Mouse (Mus musculus) kidney, postnatal 10 days (tissue): Measurements from ENCODE around the gene Hoxa9.

Experiments used
- DNase-seq: peaks from one replicate; pipeline ENCODE4 v3.0.0; 2021; ENCODE audit warnings: mixed read lengths

Gene Hoxa9

GRCm38 (mm10) chr6:52230516-52231165, at the start of gene Hoxa9:
Gene Hoxa9 (minus strand): TSS chr6:52231089.
- DNase-seq: peak; percentile 86

- no peak for DNase-seq
These were observed 46.0 kb upstream of the Hoxa9 start for GRCm38 (mm10) chr6:52276920-52277319.

- DNase-seq: no peak
These were observed 45.5 kb upstream of the Hoxa9 start for GRCm38 (mm10) chr6:52276382-52276781.

GRCm38 (mm10) chr6:52275563-52276280, 44.8 kb upstream of the Hoxa9 start:
- DNase-seq: no peak

- no peak for DNase-seq
These were observed 43.7 kb upstream of the Hoxa9 start for GRCm38 (mm10) chr6:52274576-52274975.

- peak; percentile 22 for DNase-seq
These were observed 42.9 kb upstream of the Hoxa9 start for GRCm38 (mm10) chr6:52273656-52274280.

GRCm38 (mm10) chr6:52272766-52273655, 42.1 kb upstream of the Hoxa9 start:
- DNase-seq: no peak

- peak; percentile 80 for DNase-seq
These were observed 39.9 kb upstream of the Hoxa9 start for GRCm38 (mm10) chr6:52270494-52271480.

GRCm38 (mm10) chr6:52268756-52269155, 37.9 kb upstream of the Hoxa9 start:
- DNase-seq: no peak

- DNase-seq: no peak
These were observed 37.5 kb upstream of the Hoxa9 start for GRCm38 (mm10) chr6:52268341-52268740.

GRCm38 (mm10) chr6:52267691-52268090, 36.8 kb upstream of the Hoxa9 start:
- no peak for DNase-seq

- DNase-seq: no peak
These were observed 36.3 kb upstream of the Hoxa9 start for GRCm38 (mm10) chr6:52267221-52267620.

- DNase-seq: no peak
These were observed 35.7 kb upstream of the Hoxa9 start for GRCm38 (mm10) chr6:52266666-52266985.

GRCm38 (mm10) chr6:52265913-52266665, 35.2 kb upstream of the Hoxa9 start:
- DNase-seq: no peak

- no peak for DNase-seq
These were observed 34.5 kb upstream of the Hoxa9 start for GRCm38 (mm10) chr6:52265306-52265912.

- DNase-seq: no peak
These were observed 33.4 kb upstream of the Hoxa9 start for GRCm38 (mm10) chr6:52264106-52264790.

- DNase-seq: no peak
These were observed 32.4 kb upstream of the Hoxa9 start for GRCm38 (mm10) chr6:52263321-52263585.

- DNase-seq: peak; percentile 21
These were observed 31.8 kb upstream of the Hoxa9 start for GRCm38 (mm10) chr6:52262463-52263320.

GRCm38 (mm10) chr6:52261751-52262462, 31.0 kb upstream of the Hoxa9 start:
- no peak for DNase-seq
